Mouse (Mus musculus) naive thymus-derived CD4-positive, alpha-beta T cell, adult 2 months (primary cell): ENCODE measurements at regions not wholly inside any gene's neighbourhood (a gene's known extent, or its start where the extent isn't known, plus 50 kb on each side); places are given as distances from the start of the nearest gene placed in this dataset.
A peak's percentile ranks its signal among the peaks of the same experiment; 100 is the strongest.

Source experiments
- DNase-seq: peaks from one replicate; pipeline ENCODE4 v3.0.0-alpha.2; 2011; ENCODE audit warnings: low read depth

DNA sequence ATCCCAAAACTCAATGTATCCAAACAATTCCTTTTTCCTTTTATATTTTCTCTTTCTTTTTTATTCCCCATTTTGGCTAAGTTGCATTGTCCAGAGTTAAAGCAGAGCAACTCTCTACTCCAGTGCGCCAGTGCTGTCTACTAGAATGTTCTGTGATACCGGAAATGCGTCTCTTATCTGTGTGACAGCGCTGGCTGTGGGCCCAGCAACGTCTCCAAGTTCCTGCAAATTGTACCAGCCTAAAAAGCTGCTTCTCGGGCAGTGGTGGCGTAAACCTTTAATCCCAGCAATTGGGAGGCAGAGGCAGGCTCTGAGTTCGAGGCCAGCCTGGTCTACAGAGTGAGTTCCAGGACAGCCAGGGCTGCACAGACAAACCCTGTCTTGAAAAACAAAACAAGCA lies 59.4 kb downstream of the Cox18 start:
- no peak for DNase-seq

DNA sequence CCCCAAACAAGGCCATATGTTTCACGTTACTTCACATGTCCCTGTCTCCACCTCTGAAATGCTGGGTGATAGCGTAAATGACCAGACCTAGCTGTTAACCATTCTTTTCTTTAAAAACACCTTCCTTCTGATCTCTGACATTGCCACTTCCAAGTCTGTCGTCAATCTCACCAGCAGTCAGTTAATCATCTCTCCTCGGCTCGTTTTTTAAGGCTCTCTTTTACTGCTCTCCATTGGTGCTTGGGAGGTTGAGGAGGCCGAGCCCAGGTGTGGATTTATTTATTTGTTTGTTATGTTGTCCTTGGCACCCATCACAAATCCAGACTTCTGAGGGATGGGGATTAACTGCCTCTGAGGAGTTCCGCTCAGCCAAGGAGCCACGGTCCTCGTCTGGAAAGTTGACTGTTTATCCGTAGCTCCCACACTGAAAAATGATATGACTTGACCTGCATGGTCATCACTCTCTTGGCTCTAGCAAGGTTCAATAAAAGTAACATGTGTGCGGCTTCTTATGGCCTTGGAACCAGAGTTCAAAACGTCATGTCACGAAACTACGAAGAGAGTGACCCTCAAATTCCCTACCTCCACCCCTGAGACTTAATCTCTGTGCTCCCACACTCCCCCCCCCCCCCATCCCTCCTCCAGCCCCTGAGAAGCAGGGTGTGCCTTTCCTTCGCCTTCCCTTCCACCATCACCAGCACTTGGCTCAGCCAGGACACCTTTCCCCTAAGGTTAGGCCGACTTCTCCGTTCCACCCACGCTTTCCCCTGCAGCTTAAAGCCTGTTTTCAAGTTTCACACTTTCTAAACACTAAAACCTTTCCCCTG lies 60.6 kb downstream of the Cox18 start:
- DNase-seq, result no peak

DNA sequence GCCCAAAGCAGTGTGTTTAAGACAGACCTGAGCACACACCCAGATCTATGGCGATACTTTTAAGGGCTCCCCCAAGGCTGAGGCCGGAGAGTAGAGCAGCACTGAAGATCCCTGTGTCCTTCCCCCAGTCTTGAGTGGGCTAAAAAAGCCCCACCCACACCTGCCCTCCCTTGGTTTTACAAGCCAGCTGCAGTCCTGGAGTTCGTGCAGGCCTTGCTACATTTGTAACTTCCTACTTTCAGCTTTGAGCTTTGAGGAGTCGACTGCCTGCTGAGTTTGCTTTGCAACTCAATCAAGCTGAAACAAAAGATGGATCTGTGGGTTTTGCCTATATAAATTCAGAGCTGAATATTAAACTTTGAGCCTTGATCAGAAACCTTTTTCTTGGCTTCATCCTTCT lies 63.5 kb downstream of the Cox18 start:
- no peak for DNase-seq

DNA sequence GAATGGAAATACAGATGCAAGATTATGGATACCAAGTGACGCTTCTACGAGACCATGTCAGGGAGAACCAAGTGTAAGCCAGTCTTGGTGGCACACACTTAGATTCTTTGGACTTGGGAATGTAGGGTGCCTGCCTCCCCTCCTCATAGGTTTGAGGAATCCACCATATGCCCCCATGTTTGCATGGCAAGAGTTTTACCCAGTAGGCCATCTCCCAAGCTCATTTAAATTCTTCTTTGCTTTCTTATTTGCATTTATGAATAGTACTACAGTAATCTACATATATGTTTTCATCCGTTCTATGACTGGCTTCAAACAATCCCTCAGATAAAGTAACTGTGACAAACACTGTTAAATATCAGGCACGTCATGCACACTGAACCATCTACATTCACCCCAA lies 67.3 kb downstream of the Cox18 start:
- DNase-seq, result no peak

DNA sequence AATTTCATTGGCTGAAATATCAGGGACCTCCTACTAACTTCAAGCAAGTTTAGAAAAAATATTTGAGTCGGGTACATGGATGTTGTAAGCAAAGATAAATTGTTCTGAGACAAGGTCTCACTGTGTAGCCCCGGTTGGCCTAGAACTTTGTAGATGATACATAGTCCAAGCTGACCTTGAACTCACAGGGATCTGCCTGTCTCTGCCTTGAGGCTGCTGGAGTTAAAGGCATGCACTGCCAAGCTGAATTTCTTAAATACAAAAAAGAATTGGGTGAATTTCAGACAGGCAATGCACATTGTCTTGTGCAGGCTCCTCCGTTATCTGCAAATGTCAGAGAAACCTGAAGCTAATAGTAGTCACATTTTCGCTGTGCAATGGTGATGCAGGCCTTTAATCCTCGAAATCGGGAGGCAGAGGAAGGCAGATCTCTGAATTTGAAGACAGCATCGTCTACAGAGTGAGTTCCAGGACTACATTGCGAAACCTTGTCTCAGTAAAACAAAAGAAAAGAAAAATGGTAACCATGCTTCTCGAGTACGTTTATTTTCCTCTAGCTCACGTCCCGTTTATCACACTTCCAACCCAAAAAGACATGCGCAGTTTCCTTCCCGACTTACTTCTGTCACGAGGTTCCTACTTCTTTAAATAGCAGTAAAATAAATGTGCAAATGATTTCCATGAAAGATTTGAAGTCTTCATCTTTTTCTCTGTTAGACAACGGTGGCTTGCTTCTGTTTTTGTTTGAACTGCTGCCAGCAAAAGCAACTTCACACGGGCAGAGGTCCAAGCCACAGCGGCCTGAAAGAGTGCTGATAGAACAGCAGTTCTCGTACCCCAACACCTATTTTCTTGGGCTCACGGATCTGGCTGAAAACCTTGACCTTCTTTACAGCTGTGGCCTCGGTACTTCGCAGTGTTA lies 73.9 kb downstream of the Cox18 start:
- no peak for DNase-seq

DNA sequence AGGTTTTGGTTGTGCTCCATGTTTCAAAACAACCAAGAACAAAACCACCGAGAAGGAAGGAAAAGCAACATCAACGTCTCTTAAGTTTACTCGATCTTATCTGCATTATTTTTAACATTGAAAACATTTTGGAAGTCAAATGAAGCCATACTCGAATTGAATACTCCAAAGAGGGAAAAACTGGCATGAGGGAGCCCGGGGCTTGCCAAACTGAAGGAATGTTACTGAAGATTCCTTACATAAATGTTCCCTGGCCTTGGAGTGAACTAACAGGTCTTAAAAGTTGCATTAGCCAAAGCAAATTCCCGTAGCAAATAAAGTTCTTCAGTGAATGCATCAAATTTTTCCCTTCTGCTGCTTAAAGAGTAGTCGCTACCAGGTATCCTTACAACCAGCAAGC lies 87.8 kb downstream of the Cox18 start:
- no peak for DNase-seq

DNA sequence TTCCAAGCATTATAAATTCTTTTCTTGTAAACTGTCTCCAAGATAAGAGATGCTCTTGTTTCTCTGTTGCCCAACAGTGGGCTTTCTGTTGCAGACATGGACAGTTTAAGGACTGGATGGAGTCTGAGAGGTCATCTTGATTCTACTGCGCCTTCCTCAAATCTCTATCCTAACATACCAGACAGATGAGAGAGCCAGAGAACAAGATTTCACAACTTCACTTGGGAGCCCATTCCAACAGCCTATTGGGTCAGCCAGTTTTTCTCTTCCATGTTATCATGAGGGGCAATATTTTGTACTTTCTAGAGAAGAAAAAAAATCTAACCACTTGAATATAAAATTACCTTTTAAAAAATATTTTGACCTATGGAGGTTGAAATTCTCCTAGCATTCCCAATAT lies 116.8 kb downstream of the Cox18 start:
- no peak for DNase-seq

DNA sequence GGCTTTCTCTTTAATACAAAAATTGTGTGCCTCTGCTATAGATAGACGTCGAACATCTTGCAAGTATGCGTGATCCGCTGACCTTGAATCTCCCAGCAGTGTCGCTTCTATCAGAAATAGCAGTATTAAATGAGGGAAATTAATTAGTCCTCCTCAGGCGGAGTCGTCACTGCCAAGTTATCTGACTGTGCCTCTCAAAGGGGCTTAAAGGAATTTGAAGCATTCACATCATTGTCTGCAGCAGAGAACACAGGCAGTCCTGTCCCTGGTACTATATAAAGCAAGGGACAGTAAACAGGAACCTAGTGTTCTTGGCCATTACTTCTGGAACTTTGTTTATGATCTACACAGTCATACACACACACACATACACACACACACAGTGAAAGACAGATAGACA lies 119.1 kb downstream of the Cox18 start:
- DNase-seq, result no peak

DNA sequence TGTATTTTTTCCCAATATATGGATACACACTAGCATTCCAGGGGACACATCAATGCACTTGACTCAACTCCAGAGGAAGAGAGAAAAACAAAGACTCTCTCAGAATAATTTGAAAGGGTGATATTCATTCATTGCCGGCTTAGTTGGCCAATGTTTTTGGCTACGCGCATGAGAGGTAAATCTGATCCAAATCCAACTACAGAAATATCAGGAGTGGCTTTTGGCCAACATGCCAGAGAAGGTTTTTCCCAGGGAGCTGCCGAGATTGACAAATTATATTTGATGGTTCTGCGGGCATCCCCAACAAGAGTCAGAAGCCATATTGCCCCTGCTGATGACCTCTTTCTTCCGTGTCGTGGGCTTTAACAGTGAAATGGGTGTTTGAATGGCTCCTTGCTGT lies 135.3 kb downstream of the Cox18 start:
- no peak for DNase-seq

DNA sequence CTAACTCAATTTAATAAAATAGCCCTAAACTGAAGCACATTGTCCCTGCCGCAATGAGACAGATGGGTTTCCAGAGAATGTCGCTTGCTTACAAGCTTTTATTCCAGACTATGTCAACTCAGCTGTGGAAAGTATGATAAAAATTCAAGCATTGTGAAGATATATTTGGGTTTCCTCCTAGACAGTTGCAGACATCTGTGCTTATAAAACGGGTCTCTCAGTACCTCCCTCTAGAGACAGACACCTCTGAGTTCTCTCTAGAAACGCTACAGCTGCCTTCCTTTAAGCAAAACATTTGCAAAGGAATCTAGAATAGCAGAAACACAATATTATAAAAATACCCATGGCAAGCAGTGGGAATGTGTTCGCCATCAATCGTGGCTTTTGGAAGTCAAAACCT lies 137.3 kb downstream of the Cox18 start:
- no peak for DNase-seq

DNA sequence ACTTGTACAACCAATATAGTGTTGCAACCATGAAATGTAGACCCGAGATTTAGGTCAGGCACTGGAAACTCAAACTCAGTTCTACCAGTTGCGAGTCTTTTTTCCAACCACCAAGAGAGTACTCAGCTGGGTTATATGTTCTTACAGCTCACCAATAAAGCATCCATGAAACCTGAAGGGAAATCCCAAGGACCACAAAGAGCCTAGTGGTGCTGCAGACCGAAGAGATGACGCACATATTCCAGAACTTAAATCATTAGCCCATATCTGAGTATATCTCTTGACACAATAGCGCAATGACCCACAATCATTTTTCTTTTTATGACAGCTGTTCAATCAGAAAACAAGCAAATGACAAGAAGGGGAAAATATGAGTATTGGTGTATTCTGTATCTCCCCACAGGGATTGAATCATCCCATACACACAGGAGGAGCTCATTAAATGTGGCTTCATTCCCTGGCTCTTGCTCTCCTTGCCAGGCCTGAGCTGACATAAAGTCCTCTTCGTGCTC lies 146.7 kb downstream of the Cox18 start:
- no peak for DNase-seq

DNA sequence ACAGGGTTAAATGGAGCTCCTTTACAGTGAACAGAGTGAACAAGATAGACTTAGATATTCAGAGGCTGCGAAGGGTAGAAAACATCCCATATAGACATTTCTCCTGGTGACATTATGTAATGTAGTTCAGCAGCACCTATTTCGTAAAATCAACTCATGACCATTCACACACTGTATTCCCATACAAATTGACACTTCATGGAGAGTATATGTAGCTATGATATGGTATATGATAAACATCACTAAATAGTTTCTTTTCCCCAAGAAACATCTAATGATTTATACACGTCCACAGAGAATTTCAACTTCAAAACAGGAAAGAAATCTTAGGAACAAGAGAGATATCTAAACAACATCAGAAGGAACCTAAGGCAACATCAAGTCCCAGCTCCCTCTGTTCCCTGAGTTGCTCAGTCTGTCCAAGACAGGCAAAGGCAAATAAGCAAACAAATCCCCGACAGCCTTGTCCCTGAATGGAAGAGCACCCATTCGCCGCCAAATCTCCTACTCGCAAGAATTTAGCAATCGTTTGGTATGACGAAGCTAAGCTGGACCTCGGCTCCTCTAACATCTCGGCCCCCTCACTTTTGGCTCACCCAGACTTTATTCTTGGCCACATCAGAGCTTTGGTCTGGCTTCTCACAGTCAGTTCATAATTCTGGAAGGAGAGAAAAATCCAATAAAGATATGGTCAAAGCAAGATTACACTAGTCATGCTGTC lies 148.0 kb downstream of the Cox18 start:
- no peak for DNase-seq

DNA sequence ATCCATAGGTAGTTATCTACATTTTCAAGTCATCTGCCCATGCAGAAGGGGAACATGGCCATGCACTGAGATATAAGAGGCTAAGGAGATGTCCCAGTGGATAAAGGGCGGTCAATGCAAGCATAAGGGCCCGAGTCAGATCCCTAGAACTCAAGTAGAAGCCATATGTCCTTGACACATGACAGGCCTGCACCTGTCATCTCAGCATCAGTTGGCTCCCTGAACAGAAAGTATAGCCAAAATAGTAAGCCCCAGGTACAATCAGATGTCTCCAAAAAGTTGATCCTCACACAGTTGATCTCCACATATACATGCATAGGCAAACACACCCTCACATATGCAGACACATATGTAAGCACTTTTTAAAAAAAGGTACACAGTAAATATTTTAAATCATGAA lies 152.0 kb downstream of the Cox18 start:
- no peak for DNase-seq

DNA sequence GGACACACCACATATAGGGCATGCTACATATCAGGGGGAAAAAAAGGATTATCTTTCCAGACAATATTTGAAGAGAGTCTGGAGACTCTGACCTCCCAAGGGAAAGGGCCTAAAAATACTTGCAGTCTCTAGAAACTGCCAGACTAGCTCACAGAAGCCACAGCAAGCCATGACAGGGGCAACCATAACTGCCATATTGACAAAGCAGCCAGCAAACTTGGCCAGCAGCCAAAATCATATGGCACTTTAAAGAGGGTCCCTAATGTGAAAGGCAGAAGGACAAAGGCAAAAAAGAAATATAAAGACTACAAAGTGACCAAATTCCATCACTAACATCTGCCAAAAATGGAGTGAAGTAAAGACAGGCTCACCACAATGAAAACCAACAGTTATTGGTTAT lies 155.2 kb downstream of the Cox18 start:
- DNase-seq, result no peak

DNA sequence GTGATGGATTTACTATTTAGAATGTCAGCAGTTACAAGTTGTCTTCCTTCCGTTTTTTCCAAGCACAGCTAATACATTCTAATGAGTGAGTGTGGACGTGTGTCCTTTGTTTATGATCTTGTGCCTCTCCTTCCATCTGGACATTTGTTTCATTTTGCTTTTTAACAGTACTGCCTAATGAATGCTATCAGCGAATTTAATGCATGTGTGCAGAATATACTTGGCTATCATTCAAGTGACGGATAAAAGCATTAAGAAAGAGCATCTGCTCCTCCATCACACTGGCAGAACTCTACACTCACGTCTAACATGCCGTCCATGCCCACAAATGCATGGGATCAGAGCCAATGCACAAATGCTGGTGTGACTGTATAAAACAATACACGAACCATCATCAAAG lies 156.0 kb downstream of the Cox18 start:
- no peak for DNase-seq

DNA sequence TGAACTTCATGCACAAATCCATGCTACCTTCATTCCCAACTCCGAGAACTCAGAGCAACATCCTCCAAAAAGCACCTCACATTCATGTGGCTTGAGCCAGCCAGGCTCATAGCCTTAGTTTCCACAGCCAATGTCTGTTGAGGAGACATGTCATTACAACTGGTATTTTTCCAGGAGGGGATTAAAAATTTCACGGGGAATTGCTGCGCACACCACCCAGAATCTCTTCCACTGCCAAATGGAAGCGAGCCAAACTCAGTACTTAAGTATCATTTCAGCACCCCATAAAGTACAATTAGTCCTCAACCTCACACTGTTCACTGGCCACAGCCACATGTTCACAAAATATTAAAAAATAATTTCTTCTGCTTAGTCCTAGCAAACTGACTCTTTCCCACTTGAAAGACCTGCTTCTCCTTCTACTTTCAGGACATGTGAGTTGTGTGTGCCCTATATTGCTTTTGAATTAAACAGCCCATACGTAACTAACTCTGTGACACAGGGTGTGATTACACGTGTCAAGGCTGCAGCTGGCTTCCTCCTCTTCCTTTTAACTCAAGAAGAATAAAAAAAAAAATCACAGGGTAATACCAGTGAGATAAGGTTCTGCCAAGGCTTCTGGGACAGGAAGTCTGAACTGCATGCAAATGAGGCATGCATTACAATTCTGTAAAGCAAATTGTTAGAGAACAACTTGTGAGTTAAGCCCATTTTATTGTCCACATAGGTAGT lies 157.8 kb downstream of the Cox18 start:
- DNase-seq, result no peak

DNA sequence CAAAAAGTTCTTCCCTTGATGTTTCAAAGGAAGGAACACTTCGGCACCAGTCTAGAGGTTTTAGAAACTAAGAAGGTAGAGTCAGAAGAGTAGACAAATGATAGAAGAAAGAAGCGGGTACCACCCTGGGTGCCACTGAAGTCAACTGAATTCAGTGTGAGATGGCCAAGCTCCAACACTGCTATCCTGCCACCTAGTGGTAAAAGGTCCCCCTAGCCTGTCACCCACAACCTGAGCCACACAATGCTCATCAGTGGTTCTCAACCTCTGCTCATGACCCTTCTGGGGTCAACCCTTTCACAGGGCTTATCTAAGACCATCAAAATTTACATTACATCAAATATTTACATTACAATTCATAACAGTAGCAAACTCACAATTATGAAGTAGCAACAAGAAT lies 168.1 kb downstream of the Cox18 start:
- DNase-seq, result peak; percentile 1

DNA sequence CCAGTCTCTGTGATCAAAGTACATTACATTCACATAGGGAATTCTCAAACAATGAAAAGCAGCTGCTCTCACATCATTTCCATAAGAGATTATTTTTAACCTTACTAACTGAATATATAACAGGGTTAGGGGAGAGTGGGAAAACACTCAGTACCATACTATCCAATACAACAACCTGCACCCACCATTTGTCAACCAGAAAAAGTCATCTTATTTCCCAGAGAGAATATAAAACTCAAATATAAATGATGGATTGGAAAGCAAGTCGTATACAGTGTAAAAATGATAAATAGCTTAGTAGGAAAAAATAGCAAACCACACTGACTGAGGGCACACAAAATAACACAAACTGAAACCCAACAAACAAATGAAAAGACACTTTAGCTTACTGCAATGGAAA lies 169.4 kb upstream of the Adamts3 start:
- DNase-seq, result no peak

DNA sequence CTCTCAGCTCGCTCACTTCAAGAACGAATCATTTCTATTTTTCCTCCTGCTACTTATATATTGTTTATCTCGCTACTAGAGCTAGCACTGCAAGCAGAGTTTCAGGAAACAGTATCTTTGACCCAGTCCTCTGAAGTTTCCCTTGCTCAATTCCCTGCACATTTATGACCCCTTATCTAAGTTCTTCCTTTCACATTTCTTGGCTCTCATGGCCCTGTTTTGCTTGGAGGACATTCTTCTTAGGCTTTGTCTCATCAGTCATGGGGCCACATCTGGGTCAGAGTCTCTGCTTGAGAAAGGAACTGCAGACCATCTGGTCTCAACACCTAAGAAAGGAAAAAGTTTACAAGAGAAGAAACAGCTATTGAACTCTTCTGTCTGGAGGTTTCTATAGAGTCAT lies 166.7 kb upstream of the Adamts3 start:
- DNase-seq, result no peak

DNA sequence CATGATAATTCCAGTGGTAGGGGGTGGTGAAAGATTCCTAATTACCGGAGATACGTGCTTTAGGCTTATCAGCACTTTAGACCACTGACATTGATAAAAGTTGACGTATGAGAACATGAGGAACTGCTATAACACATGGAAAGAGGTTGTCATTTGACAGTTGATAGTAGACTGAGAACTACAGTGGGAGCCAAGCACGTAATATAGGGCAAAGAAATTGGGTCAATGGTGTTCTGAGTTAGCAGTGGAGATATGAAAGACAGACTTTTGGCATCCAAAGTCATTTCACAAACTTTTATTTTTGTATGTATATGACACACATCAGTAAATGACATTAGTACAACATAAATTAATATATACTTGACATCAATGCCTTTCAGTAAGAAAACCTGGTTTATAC lies 159.6 kb upstream of the Adamts3 start:
- no peak for DNase-seq

DNA sequence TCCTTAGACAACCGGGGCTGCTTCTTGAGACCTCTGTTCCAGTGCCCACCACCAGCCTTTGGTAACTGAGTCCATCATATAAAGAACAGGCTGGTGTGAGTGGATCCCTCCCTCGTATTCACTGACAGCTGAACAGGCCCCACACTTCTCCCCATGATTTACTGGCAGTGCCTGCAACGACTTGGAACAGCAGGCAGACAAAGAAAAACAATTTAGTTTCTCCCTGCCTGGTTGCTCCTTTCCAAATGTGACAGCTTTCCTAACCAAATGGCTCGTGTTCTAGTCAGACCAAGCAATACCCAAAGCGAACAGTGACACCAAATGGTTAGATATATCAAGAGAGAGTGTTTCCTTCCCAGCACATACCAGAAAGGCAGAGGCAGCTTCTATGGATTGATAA lies 150.0 kb upstream of the Adamts3 start:
- DNase-seq, result no peak

DNA sequence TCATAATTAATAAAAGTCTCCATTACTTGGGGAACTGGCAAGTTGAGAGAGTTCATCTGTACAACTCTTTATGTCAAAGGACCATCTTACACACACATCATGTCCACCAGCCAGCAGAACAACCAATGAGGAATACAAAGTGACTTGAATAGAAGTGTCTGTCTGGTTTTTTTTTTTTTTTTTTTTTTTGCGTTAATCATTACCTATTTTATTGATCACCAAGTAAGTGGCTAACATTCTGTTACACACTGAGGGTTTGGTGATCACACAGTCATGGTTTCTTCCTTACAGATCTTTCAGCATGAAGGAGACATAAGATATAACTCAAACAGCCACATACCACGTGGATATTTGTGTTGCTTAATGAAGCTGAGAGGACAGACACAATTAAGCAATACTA lies 147.6 kb upstream of the Adamts3 start:
- no peak for DNase-seq
